Mouse (Mus musculus) bone marrow, adult 2 months (tissue): Measurements from ENCODE around the gene Sfta2.

Source experiments
- CTCF ChIP-seq: fragments of 200-500 bp; IDR thresholded peaks from 2 replicates; pipeline ENCODE4 v1.5.1; 2011; ENCODE audit warnings: low read length, control low read depth; ENCODE audit not compliant: control insufficient read depth, insufficient read depth
- POLR2A ChIP-seq: fragments of 200-500 bp; IDR thresholded peaks from 2 replicates; pipeline ENCODE4 v1.6.1; 2011; ENCODE audit warnings: low read depth, mild to moderate bottlenecking, control low read depth, low read length, borderline replicate concordance; ENCODE audit not compliant: control insufficient read depth

- TF ChIP-seq CTCF (no peak), POLR2A (no peak)
Observed at GRCm38 (mm10) chr17:35688347-35689175, 87.2 kb downstream of the Sfta2 start.
